Mouse (Mus musculus) G1E (cell line): ENCODE data around the gene Iqcf3.

Experiments
- CTCF ChIP-seq: IDR thresholded peaks from 2 replicates; pipeline ENCODE4 v1.5.1; 2012; ENCODE audit warnings: low read depth, low read length, inconsistent platforms, mixed read lengths
- GATA1 ChIP-seq: IDR thresholded peaks from 2 replicates; pipeline ENCODE4 v1.6.1; 2012; ENCODE audit warnings: borderline replicate concordance, low read length, inconsistent platforms, mixed read lengths
- GATA2 ChIP-seq: IDR thresholded peaks from 2 replicates; pipeline ENCODE4 v1.6.1; 2012; ENCODE audit warnings: low read depth, low read length, inconsistent platforms, borderline replicate concordance
- POLR2AphosphoS5 ChIP-seq: IDR thresholded peaks from 2 replicates; pipeline ENCODE4 v1.6.1; 2012; ENCODE audit warnings: low read depth, low read length, inconsistent platforms; ENCODE audit not compliant: insufficient replicate concordance
- TAL1 ChIP-seq: conservative IDR thresholded peaks from 2 replicates; pipeline ENCODE4 v1.6.1; 2012; ENCODE audit warnings: low read depth, low read length, inconsistent platforms, mixed read lengths

GRCm38 (mm10) chr9:106531833-106532232 lies 29.6 kb downstream of the Iqcf3 start:
- TF ChIP-seq CTCF: peak; percentile 70
- TF ChIP-seq TAL1: no peak
- TF ChIP-seq POLR2AphosphoS5: no peak
- TF ChIP-seq GATA1: no peak
- no peak for TF ChIP-seq GATA2
